Mouse (Mus musculus) layer of hippocampus, adult 2 months (tissue): ENCODE measurements at regions not wholly inside any gene's neighbourhood (a gene's known extent, or its start where the extent isn't known, plus 50 kb on each side); places are given as distances from the start of the nearest gene placed in this dataset.

Source experiments
- DNase-seq, 2 experiments: peaks; one replicate each; pipeline ENCODE4 v3.0.0; 2022; ENCODE audit warnings: low spot score in 2 of 2
- H3K27ac ChIP-seq: fragments of 200-600 bp; 2 replicates; pipeline ENCODE4 v1.8.1; 2022
- H3K4me3 ChIP-seq: fragments of 200-600 bp; 2 replicates; pipeline ENCODE4 v1.8.1; 2022; ENCODE audit warnings: mild to moderate bottlenecking
- CTCF ChIP-seq: fragments of 200-600 bp; conservative IDR thresholded peaks from 2 replicates; pipeline ENCODE4 v1.8.1; 2022; ENCODE audit warnings: antibody characterized with exemption, mild to moderate bottlenecking, moderate library complexity

DNA sequence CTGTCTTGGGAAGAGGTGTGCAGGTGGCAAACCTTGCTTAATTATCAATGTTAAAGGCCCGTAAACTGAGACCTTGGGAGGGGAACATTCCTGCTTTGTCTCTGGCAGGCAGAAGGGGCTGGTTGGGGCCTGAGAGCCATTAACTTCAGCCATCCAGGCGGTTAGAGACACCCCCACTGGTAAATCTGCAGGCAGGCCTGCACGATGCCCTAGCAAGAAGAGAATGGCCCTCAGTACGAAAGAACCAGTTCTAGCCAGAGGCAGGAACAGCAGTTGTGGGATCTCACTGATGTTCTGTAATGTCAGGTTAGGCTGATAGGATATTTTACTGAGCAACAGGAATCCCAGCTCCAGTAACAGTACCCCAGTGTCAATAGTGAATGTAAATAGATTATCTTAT is 70.5 kb downstream of the Apip start:
- TF ChIP-seq CTCF, result no peak
- Histone ChIP-seq H3K27ac (no peak overlapping the region), H3K4me3 (no peak overlapping the region)
- no peak for DNase-seq

DNA sequence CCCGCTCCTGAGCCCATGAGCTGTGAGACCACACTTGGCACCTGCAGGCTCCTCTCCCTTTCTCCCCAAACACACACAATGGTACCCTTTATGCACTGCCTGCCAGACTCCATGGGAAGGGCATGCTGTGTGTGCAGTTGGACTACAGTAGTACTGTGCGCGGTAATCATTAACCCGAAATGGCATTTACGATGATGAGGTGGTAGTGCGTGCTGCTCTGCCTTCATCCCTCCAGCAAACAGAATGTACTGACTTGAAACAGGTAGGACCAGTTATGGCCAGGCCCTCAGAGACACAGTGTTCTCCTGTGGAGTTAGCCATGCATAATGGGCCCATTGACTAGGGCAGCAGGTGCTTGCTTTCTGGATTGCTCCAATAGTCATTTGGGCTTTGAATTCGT is 70.9 kb downstream of the Apip start:
- no peak overlapping the region for H3K4me3 ChIP-seq
- DNase-seq, result no peak
- H3K27ac ChIP-seq, result no peak overlapping the region
- no peak for TF ChIP-seq CTCF

- no peak for TF ChIP-seq CTCF
- H3K27ac ChIP-seq, result no peak overlapping the region
- no peak overlapping the region for H3K4me3 ChIP-seq
- DNase-seq, result no peak
These were observed 71.6 kb downstream of the Apip start for GRCm38 (mm10) chr2:103145058-103145457.

GRCm38 (mm10) chr2:103146132-103146531 is 72.7 kb downstream of the Apip start:
- no peak overlapping the region for H3K4me3 ChIP-seq
- H3K27ac ChIP-seq, result no peak overlapping the region
- DNase-seq, result no peak
- no peak for TF ChIP-seq CTCF

- no peak for DNase-seq
- TF ChIP-seq CTCF, result no peak
- no peak overlapping the region for H3K27ac ChIP-seq
- no peak overlapping the region for H3K4me3 ChIP-seq
These were observed 79.8 kb downstream of the Apip start for GRCm38 (mm10) chr2:103153261-103153660.

DNA sequence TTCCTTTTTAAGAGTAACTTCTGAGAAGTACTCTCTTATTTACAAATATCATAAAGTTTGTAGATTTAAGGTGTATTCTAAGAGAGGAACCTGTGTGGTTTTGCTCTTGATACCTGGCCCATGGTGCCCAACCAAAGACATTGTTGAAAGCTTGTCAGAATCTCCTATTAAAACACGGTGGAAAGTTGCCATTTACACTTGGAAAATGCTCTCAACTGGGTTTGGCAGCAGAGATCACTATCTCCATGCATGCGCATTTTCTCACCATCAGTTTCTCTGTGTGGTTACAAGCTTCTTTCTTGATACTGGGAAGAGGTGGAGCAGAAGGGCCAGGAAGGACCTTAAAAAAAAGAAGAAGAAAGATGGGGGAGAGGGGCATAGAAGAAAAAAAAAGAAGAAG is 94.3 kb downstream of the Apip start:
- Histone ChIP-seq H3K4me3 (no peak overlapping the region), H3K27ac (no peak overlapping the region)
- no peak for TF ChIP-seq CTCF
- no peak for DNase-seq

DNA sequence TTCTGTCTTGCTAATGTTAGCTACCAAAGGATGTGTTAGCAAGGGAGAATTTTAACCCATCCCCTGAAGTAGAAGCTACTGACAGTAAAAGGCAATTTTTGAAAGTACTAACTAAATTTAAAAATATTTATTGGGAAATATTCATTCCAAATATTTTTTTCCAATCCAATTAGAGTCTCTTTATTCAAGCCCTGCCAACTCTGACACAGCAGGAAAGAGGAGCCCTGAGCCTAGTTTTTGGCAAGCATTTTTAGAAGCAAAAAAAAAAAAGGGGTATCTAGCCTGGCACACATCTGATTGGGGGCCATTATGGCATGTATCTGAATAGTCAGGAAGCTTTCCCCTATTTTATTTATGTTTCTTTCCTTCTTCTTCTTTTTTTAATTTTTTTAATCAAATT is 94.8 kb downstream of the Apip start:
- Histone ChIP-seq H3K4me3 (no peak overlapping the region), H3K27ac (no peak overlapping the region)
- no peak for TF ChIP-seq CTCF
- no peak for DNase-seq

GRCm38 (mm10) chr2:103177361-103177760 is 103.9 kb downstream of the Apip start:
- H3K4me3 ChIP-seq, result no peak overlapping the region
- TF ChIP-seq CTCF, result no peak
- no peak for DNase-seq
- no peak overlapping the region for H3K27ac ChIP-seq

DNA sequence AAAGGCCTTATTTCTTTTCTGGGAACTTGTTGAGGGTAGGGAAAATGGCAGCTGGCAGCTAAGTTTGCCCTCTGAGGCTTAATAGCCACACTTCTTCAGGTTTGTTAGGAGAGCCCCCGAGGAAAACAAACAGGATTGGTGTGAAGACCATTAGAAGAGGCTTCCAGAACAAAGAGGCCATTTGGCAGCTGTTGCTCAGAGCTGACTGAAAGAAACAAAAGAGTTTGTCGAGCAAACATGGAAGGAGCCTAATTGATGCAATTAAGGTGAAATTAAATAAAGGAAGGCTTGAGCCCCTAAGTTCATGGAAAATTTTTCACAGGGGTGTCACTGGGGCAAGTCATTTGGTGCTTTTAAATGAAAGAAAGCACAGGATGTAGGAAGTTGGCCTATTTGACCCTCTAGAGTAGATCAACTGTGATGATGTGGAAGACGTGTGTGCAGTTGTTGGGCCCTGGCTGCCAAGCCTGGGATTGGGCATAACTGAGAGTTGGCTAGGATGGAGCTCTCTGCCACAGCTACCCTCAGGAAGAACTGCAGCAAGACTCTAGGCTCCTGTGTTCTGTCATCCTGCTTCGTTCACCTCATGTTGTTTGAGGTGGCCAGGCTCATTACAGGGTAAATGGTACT is 106.9 kb downstream of the Apip start:
- Histone ChIP-seq H3K27ac (no peak overlapping the region), H3K4me3 (no peak overlapping the region)
- DNase-seq, result no peak
- TF ChIP-seq CTCF, result no peak

DNA sequence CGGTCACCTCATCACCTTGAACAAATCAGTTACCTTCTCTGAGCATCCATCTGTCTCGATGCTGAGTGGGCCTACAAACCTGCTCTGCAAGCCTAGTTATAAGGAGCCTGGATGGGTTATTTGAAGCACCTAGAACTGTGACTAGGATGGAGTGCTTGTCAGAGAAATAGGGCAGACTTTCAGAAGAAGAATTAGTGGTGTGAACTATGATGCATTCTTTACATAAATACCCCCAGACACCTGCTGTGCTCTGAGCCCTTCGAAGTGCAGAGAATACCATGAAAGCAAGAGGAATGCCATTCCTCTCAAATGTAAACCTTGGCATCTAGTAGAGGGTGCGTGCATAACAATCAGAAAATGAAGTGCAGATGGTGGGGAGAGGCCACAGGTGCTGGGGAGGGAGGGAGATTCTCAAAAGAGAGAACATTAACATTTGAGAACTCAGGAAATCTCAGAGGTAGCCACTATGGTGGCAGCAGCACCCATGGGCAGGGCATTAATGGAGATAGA is 113.3 kb downstream of the Apip start:
- H3K27ac ChIP-seq, result no peak overlapping the region
- DNase-seq, result no peak
- H3K4me3 ChIP-seq, result no peak overlapping the region
- no peak for TF ChIP-seq CTCF

DNA sequence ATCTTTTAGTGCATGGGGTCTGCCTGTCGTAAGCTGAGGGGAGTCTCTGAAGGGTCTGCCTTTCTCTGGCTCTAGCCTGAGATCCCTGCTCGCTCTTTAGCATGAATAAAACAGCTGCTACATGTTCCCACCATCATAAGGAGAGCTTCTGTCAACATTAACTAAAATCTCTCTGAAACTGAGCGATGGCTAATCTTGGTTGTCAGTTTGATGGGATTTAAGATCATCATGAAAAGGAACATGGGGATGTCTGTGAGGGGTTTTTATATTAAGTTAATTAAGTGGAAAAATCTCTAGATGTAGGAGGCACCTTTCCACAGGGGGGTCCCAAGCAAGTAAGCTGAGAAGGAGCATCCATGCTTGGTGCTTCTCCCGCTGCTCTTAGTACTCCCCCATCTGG is 110.5 kb downstream of the Ehf start:
- no peak for TF ChIP-seq CTCF
- DNase-seq, result no peak
- Histone ChIP-seq H3K27ac (no peak overlapping the region), H3K4me3 (no peak overlapping the region)

DNA sequence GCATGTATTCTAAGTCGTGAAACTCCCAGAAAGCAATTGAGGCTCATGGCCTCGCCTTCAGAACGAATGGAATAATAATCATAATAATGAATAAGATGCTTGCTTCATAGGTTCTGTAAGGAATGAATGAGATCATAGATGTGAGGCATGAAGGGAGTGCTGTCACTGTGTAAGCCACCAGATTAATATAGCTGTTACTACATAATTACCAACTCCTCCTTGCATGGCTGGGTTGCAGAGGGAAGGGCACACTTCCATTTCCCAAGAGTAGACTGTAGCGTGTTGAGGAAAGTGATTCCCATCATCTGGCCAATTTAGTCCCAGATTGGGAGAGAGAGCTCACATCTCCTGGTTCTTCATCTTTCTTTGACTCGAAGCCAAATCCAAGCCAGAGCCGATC is 102.8 kb downstream of the Ehf start:
- DNase-seq, result no peak
- no peak for TF ChIP-seq CTCF
- Histone ChIP-seq H3K27ac (no peak overlapping the region), H3K4me3 (no peak overlapping the region)

DNA sequence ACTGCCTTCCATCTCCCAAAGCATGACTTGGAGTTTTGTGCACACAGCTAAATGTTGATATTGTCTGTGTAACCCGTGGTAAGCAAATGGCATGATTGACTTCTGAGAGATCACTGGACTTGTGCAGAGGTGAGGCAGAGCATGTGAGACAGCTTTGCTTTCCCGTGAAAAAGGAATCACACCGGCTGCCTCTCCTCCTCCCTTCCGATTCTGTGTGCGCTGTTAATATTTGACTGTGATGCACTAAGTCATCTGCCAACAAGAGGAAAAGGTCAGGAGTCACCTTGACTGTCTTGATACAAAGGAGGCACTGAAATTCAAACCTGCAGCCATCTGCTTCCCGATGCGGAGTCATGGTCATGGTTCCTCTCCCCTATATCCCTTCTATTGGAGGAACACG is 98.0 kb downstream of the Ehf start:
- Histone ChIP-seq H3K27ac (no peak overlapping the region), H3K4me3 (no peak overlapping the region)
- no peak for TF ChIP-seq CTCF
- DNase-seq, result no peak

DNA sequence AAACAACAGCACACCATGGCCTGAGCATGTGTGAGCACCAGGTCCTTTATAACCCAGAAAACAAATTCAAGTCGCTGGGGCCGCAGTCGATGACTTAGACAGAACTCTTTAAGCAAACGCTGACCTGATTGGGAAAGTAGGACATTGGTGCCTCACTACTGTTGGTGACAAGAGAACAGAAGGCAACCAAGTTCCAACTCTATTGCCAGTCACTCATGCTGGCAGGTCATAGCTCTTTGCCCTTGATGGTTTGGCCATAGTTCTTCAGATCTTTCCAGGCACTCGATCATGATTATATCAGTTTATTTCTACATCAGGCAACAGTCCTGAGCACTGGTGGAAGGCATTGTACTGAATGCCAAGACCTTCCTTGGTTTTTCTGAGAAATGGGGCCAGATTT is 94.7 kb downstream of the Ehf start:
- Histone ChIP-seq H3K4me3 (no peak overlapping the region), H3K27ac (no peak overlapping the region)
- no peak for DNase-seq
- no peak for TF ChIP-seq CTCF

DNA sequence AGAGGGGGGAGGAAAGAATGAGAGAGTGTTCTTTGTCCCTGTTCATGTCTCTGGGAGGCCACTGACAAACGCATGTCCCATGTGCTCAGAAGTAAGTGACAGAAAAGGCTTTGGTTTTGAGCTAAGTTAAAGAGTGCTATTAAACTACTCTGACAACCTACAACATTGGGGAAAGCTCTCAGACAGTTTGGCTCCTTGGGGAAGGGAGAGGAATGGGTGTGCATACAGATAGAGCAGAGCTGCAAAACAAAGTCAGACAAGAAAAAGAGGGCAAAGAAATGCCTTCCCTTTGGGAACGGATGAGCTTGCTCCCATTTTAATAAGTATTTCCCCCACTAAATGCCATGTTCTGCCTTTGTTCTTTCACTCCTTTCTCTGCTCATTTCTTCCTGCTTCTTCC is 94.0 kb downstream of the Ehf start:
- peak overlapping the region; percentile 29; the same call in 1 of the 2 replicates for H3K27ac ChIP-seq
- DNase-seq, result no peak
- TF ChIP-seq CTCF, result no peak
- H3K4me3 ChIP-seq, result no peak overlapping the region
